Mouse (Mus musculus): ENCODE data around the gene Serpinb7. TPM values are rescaled to one million over a fixed set of nuclear protein-coding genes. Genes with fewer than 3 reads are reported as not detected.

The Serpinb7 gene
- not detected for polyA plus RNA-seq (2017; shearing (Covaris generic))

DNA sequence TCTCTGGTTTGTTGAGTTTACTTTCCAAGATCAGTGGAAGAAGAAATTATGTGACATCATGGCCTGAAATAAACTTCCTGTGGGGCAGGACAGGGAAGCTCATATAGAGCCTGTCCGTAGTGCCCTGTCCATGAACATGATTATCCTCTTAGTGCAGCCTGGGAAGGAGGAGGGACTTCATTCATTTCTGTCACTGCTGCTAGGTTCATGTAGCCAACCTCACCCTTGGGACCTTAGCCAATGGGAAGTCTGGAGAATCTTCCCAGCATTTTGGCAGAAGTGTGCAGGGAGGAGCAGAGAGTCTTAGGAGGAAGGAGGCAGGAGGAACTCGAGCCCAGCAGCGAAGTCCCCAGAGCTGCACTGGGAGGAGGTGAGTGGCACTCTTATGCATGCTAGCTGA is at the start of gene Serpinb7:
TSS of gene Serpinb7 (plus strand) at position 301 of the 400 bp plus-strand sequence.

GRCm38 (mm10) chr1:107360898-107361297 is 38.6 kb upstream of the Serpinb7 start, which contains the start of gene Serpinb11:
TSS of gene Serpinb11 (plus strand) at chr1:107361198.

Other genes with a start within 250 kb of the Serpinb7 start
- gene Serpinb3b, start 121.3 kb upstream of the Serpinb7 start, polyA plus RNA-seq (2017; shearing (Covaris generic)): not detected
- gene Serpinb3c, start 121.3 kb upstream of the Serpinb7 start, polyA plus RNA-seq (2017; shearing (Covaris generic)): not detected
- not detected for gene Serpinb11, start 38.5 kb upstream of the Serpinb7 start, polyA plus RNA-seq (2017; shearing (Covaris generic))
- gene Serpinb2, start 111.8 kb downstream of the Serpinb7 start, polyA plus RNA-seq (2017; shearing (Covaris generic)): 0.25 TPM
- gene Serpinb8, start 190.4 kb downstream of the Serpinb7 start, polyA plus RNA-seq (2017; shearing (Covaris generic)): not detected